Mouse (Mus musculus) inflammation-experienced regulatory T-cells, adult 6 months (primary cell): ENCODE measurements around the gene Ppp1r9a. TPM values are rescaled to one million over a fixed set of nuclear protein-coding genes. Genes with fewer than 3 reads are reported as not detected.

Experiments used
- polyA plus RNA-seq, 3 experiments: library from polyadenylated mRNA; unstranded; fragments of 100-300 nt; shearing (Covaris generic); gene quantifications; one replicate each; pipeline ENCODE4 v1.2.1; 2017

Gene Ppp1r9a
- polyA plus RNA-seq, 3 experiments from 2014 or later: not detected

Other genes with a start within 250 kb of the Ppp1r9a start
- under 1 TPM in 1 of 3 experiments, not detected in 2; 0.34 TPM for gene Sgce, start 155.7 kb upstream of the Ppp1r9a start, polyA plus RNA-seq
- not detected for gene Peg10, start 155.6 kb upstream of the Ppp1r9a start, polyA plus RNA-seq